Mouse (Mus musculus) skeletal muscle tissue, postnatal 0 days (tissue): Measurements from ENCODE around the gene Borcs8. TPM values are rescaled to one million over a fixed set of nuclear protein-coding genes. Genes with fewer than 3 reads are reported as not detected.

ENCODE experiments used
- microRNA-seq, 2 experiments: library from miRNA; unstranded; fragments of <30 nt; microRNA quantifications; one replicate each; pipeline ENCODE4; 2016
- polyA plus RNA-seq: library from polyadenylated mRNA; unstranded; fragments of >200 nt; fragmentation: Nextera tagmentation; extraction: Ambion mirVana; gene quantifications from 2 replicates; pipeline ENCODE4 v1.2.1, GENCODE M21; 2015

Gene Borcs8
- 23.9 and 24.5 TPM in 2 replicates for polyA plus RNA-seq

GRCm38 (mm10) chr8:70139026-70139857, at the start of gene Borcs8, which contains the start of the genes Rfxank and Mef2b:
Gene Borcs8 (plus strand): TSS chr8:70139499.
Gene Rfxank (minus strand): TSS chr8:70139154.
Gene Mef2b (plus strand): TSS chr8:70139711.

GRCm38 (mm10) chr8:70120667-70121066, 18.6 kb upstream of the Borcs8 start, which contains the start of gene Ncan:
Gene Ncan (minus strand): TSS chr8:70120873.

GRCm38 (mm10) chr8:70131166-70131883, 8.0 kb upstream of the Borcs8 start, which contains the start of gene Nr2c2ap:
Gene Nr2c2ap (plus strand): TSS chr8:70131333.

GRCm38 (mm10) chr8:70172043-70172681, 32.9 kb downstream of the Borcs8 start, which contains the start of gene Tmem161a:
Gene Tmem161a (plus strand): TSS chr8:70172356.

Small RNA genes within 50 kb of the gene (microRNA-seq; reads per million reads assigned to microRNA genes)
- 0 reads per million in 2 experiments for gene Mir7066

Other genes starting within 250 kb of the Borcs8 start
- gene Tssk6, start 237.3 kb upstream of the Borcs8 start, polyA plus RNA-seq, result 1.3 and 1.7 TPM in 2 replicates
- 313 and 340 TPM in 2 replicates for gene Ndufa13, start 236.9 kb upstream of the Borcs8 start, polyA plus RNA-seq
- 12.2 and 13.0 TPM in 2 replicates for gene Yjefn3, start 236.8 kb upstream of the Borcs8 start, polyA plus RNA-seq
- 20.4 and 23.2 TPM in 2 replicates for gene Gatad2a, start 143.1 kb upstream of the Borcs8 start, polyA plus RNA-seq
- gene Mau2, start 96.8 kb upstream of the Borcs8 start, polyA plus RNA-seq, result 23.2 and 26.4 TPM in 2 replicates
- gene Sugp1, start 96.7 kb upstream of the Borcs8 start, polyA plus RNA-seq, result 21.5 and 24.3 TPM in 2 replicates
- gene Tm6sf2, start 66.6 kb upstream of the Borcs8 start, polyA plus RNA-seq, result 0.19 TPM in 1 of 2 replicates, not detected in the other
- gene Hapln4, start 56.0 kb upstream of the Borcs8 start, polyA plus RNA-seq, result not detected in 2 replicates
- gene Ncan, start 18.6 kb upstream of the Borcs8 start, polyA plus RNA-seq, result 0.01 TPM in 2 replicates
- gene Nr2c2ap, start 8.2 kb upstream of the Borcs8 start, polyA plus RNA-seq, result 9.9 and 13.2 TPM in 2 replicates
- 10.4 and 10.5 TPM in 2 replicates for gene Rfxank, start 345 bp upstream of the Borcs8 start, polyA plus RNA-seq
- 0.35 and 0.50 TPM in 2 replicates for gene Mef2b, start 212 bp downstream of the Borcs8 start, polyA plus RNA-seq
- gene Tmem161a, start 32.9 kb downstream of the Borcs8 start, polyA plus RNA-seq, result 57.1 and 62.8 TPM in 2 replicates
- 11.5 and 12.0 TPM in 2 replicates for gene Slc25a42, start 72.8 kb downstream of the Borcs8 start, polyA plus RNA-seq
- gene Sugp2, start 94.7 kb downstream of the Borcs8 start, polyA plus RNA-seq, result 16.0 and 16.7 TPM in 2 replicates
- 18.4 and 19.5 TPM in 2 replicates for gene Armc6, start 95.0 kb downstream of the Borcs8 start, polyA plus RNA-seq
- gene Homer3, start 143.3 kb downstream of the Borcs8 start, polyA plus RNA-seq, result 10.6 and 15.7 TPM in 2 replicates
- 22.4 and 27.8 TPM in 2 replicates for gene Ddx49, start 163.0 kb downstream of the Borcs8 start, polyA plus RNA-seq
- gene Cope, start 163.0 kb downstream of the Borcs8 start, polyA plus RNA-seq, result 216 and 248 TPM in 2 replicates
- gene Cers1, start 176.3 kb downstream of the Borcs8 start, polyA plus RNA-seq, result 18.4 and 21.9 TPM in 2 replicates
- gene Gdf1, start 190.3 kb downstream of the Borcs8 start, polyA plus RNA-seq, result 4.1 and 4.4 TPM in 2 replicates
- 7.2 and 8.6 TPM in 2 replicates for gene Upf1, start 213.8 kb downstream of the Borcs8 start, polyA plus RNA-seq
- 0.58 and 5.8 TPM in 2 replicates for gene Comp, start 234.1 kb downstream of the Borcs8 start, polyA plus RNA-seq